Mouse (Mus musculus): ENCODE results near the gene Sp4.

DNA sequence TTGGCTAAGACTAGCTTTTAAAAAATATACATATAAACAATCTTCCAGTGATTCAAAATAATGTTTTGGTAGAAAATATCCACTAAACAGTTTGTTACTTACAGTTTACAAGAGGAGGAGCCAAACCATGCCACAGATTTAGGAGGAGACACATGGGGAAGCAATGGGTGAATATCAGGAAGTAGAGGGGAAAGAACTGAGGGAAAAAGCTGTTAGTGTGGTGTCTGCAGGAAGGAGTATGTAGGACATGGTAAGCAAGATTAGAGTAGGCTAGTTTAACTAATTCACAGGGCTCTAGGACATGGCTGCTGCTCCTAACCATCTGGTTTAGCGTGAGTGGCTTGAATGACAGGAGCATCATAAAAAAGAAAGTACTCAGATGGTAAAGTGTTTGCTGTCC is 19.3 kb downstream of the Sp4 start:
- no peak for TF ChIP-seq CTCF (IDR thresholded peaks at IDR 0.05; ENCODE audit: insufficient read depth, low read depth, low read length)
- TF ChIP-seq POLR2A (IDR thresholded peaks at IDR 0.05; ENCODE audit: insufficient read depth, low read depth, low read length) = no peak

All from olfactory bulb, adult 2 months (tissue).